ENCODE assay signal across 21 mouse cellular contexts in the genomic region with DNA sequence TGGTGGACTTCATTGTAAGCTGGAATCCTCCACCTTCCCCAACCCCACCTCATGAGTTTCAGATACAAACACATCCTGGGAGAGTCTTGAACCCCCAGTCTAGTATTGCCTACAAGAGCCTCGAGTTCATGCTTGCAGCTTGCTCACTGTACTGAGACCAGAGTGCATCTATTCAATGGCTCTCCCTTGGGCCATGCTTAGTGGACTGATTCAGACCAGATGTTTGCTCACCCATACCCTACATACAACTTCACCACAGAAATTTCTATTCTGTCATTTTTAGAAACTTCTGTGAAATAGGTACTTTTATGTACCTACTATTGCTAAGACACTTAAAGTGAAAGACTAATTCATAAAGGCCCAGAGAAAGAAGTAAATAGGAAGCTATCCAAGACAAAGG. TPM values are rescaled to one million over a fixed set of nuclear protein-coding genes. Genes with fewer than 3 reads are reported as not detected.
"Had no signal": no experiment of that assay in that cellular context is flagged by ENCODE, and none has a peak within 500 bp of the region (broad histone marks: within the 10 kb centered on the region; RNA-seq: fewer than 3 reads in every experiment).

No protein-coding gene starts in this region.

- H3K9me3 ChIP-seq: limb, embryonic 13.5 days; liver, embryonic 15.5 days; midbrain, embryonic 12.5 days; stomach, embryonic 15.5 days had no signal

- H3K4me3 ChIP-seq: layer of hippocampus, adult 2 months; limb, embryonic 13.5 days; liver, embryonic 15.5 days; midbrain, embryonic 12.5 days; stomach, embryonic 15.5 days had no signal

- ATAC-seq: midbrain, embryonic 16.5 days had no signal

- H3K9ac ChIP-seq: limb, embryonic 13.5 days; liver, embryonic 15.5 days; lung, embryonic 14.5 days; midbrain, embryonic 12.5 days; stomach, embryonic 15.5 days had no signal

- H3K27ac ChIP-seq: limb, embryonic 13.5 days; liver, embryonic 15.5 days; midbrain, embryonic 12.5 days; stomach, embryonic 15.5 days had no signal

- DNase-seq: kidney, adult 9 months; kidney, postnatal 4 days; left cerebral cortex, postnatal 4 days; lung, embryonic 14.5 days; lung, postnatal 10 days; lung, postnatal 4 days; right cerebral cortex, postnatal 14 days; thymus, postnatal 36 days had no signal

- H3K4me1 ChIP-seq: stomach, embryonic 15.5 days had no signal

- H3K27me3 ChIP-seq: limb, embryonic 13.5 days; liver, embryonic 15.5 days; midbrain, embryonic 12.5 days; stomach, embryonic 15.5 days had no signal

- H3K36me3 ChIP-seq: midbrain, embryonic 12.5 days; stomach, embryonic 15.5 days had no signal

- H3K4me2 ChIP-seq: limb, embryonic 13.5 days; liver, embryonic 11.5 days; liver, embryonic 15.5 days; lung, embryonic 14.5 days; midbrain, embryonic 12.5 days; stomach, embryonic 15.5 days had no signal

RNA-seq across cellular contexts. Expression of a gene that starts 39.9 kb away (rescaled TPM):
- total RNA-seq: layer of hippocampus, adult 2 months; layer of hippocampus, postnatal 10 days; left cerebral cortex, postnatal 4 days; megakaryocyte-erythroid progenitor cell, adult 5-6 weeks had no signal
- polyA plus RNA-seq: kidney, postnatal 0 days; limb, embryonic 13.5 days; liver, embryonic 11.5 days; liver, embryonic 15.5 days; lung, embryonic 14.5 days; midbrain, embryonic 12.5 days; midbrain, embryonic 16.5 days; neural tube, embryonic 14.5 days; spleen, adult 2 months; thymus, postnatal 0 days had no signal
